ENCODE assay signal across 30 mouse cellular contexts in genomic region chr4:131812458-131812857, GRCm38 (mm10). TPM values are rescaled to one million over a fixed set of nuclear protein-coding genes. Genes with fewer than 3 reads are reported as not detected.
A peak's percentile ranks its signal among the peaks of the same experiment; 100 is the strongest.
DNase-seq lines count a peak whose midpoint lies in the region; ATAC-seq and TF ChIP-seq lines count a peak whose summit lies in the region.
"Had no signal": no experiment of that assay in that cellular context is flagged by ENCODE, and none has a peak within 500 bp of the region (broad histone marks: within the 10 kb centered on the region; RNA-seq: fewer than 3 reads in every experiment).

No protein-coding gene starts in this region.

- no peak for TF ChIP-seq CTCF in kidney, postnatal 0 days (IDR thresholded peaks at IDR 0.05; ENCODE audit: low read depth)
- no peak for TF ChIP-seq CTCF in brain, embryonic 14.5 days (IDR thresholded peaks at IDR 0.05; ENCODE audit: borderline replicate concordance, extremely low read depth, insufficient read depth, insufficient read length)

- H3K27ac ChIP-seq in hindbrain, embryonic 13.5 days: peak overlapping the region; percentile 58
- H3K27ac ChIP-seq in hindbrain, embryonic 16.5 days (ENCODE audit: low read depth, low read length): no peak overlapping the region
- H3K27ac ChIP-seq in kidney, postnatal 0 days: 0 out of 2 replicates have a peak overlapping the region, but pooled peaks have one; percentile 8
- H3K27ac ChIP-seq: heart, embryonic 13.5 days; left cerebral cortex, adult 2 months; limb, embryonic 13.5 days; lung, embryonic 15.5 days; midbrain, embryonic 12.5 days; stomach, postnatal 0 days had no signal

- no peak for TF ChIP-seq POLR2A in brain, embryonic 14.5 days (IDR thresholded peaks at IDR 0.05; ENCODE audit: borderline replicate concordance, extremely low read depth, insufficient read depth, insufficient read length, poor library complexity, severe bottlenecking)

- WGBS in hindbrain, embryonic 13.5 days: 78% methylated on average over 11 of the region's 11 CpGs
- 74% methylated on average over 11 of the region's 11 CpGs for WGBS in hindbrain, embryonic 16.5 days
- 58% methylated on average over 11 of the region's 11 CpGs for WGBS in kidney, postnatal 0 days

- DNase-seq in kidney, postnatal 0 days (ENCODE audit: low spot score): peak; percentile 64
- no peak for DNase-seq in kidney, adult 9 months
- DNase-seq in brain, adult 2 months (ENCODE audit: low read depth, low spot score): peak; percentile 55
- DNase-seq in brain, embryonic 14.5 days (ENCODE audit: low read depth): peak; percentile 42
- no peak for DNase-seq in adrenal gland, postnatal 10 days
- DNase-seq: adrenal gland, postnatal 36 days; B cell, adult 2 months; cerebellum, adult 9-10 months; cerebellum, postnatal 36 days; gastrocnemius, postnatal 10 days; heart, postnatal 10 days; kidney, adult 11 months; kidney, postnatal 14 days; lung, postnatal 36 days; right cerebral cortex, postnatal 4 days; thymus, adult 18-20 months; thymus, postnatal 25 days had no signal

- no peak overlapping the region for H3K9ac ChIP-seq in hindbrain, embryonic 13.5 days
- no peak overlapping the region for H3K9ac ChIP-seq in hindbrain, embryonic 16.5 days (ENCODE audit: low read depth, low read length)
- H3K9ac ChIP-seq in kidney, postnatal 0 days (ENCODE audit: low read depth, low read length): no peak overlapping the region
- H3K9ac ChIP-seq: heart, embryonic 13.5 days; limb, embryonic 13.5 days; lung, embryonic 15.5 days; midbrain, embryonic 12.5 days had no signal

- H3K4me1 ChIP-seq in hindbrain, embryonic 13.5 days (replicated peaks): peaks cover 3% of the 10 kb centered on the region; the same call in 1 of the 2 replicates
- no peaks in the 10 kb centered on the region for H3K4me1 ChIP-seq in hindbrain, embryonic 16.5 days (ENCODE audit: control insufficient read depth, insufficient read depth, low read depth, low read length)
- no peaks in the 10 kb centered on the region for H3K4me1 ChIP-seq in kidney, postnatal 0 days (replicated peaks; ENCODE audit: insufficient read depth, low read length)
- H3K4me1 ChIP-seq: heart, embryonic 13.5 days; limb, embryonic 13.5 days; megakaryocyte, embryonic 14.5 days; midbrain, embryonic 12.5 days had no signal

- no peaks in the 10 kb centered on the region for H3K9me3 ChIP-seq in hindbrain, embryonic 13.5 days
- H3K9me3 ChIP-seq in hindbrain, embryonic 16.5 days (ENCODE audit: control insufficient read depth, low read length): no peaks in the 10 kb centered on the region
- no peaks in the 10 kb centered on the region for H3K9me3 ChIP-seq in kidney, postnatal 0 days (replicated peaks; ENCODE audit: low read length)
- H3K9me3 ChIP-seq: heart, embryonic 13.5 days; limb, embryonic 13.5 days; lung, embryonic 15.5 days; megakaryocyte, embryonic 14.5 days; midbrain, embryonic 12.5 days had no signal

- H3K36me3 ChIP-seq in hindbrain, embryonic 13.5 days: no peaks in the 10 kb centered on the region
- no peaks in the 10 kb centered on the region for H3K36me3 ChIP-seq in hindbrain, embryonic 16.5 days (ENCODE audit: control insufficient read depth, insufficient read depth, low read length)
- no peaks in the 10 kb centered on the region for H3K36me3 ChIP-seq in kidney, postnatal 0 days (ENCODE audit: insufficient read depth, low read length)
- H3K36me3 ChIP-seq: heart, embryonic 13.5 days; limb, embryonic 13.5 days; lung, embryonic 15.5 days; midbrain, embryonic 12.5 days had no signal

- H3K4me3 ChIP-seq in hindbrain, embryonic 13.5 days: no peak overlapping the region
- H3K4me3 ChIP-seq in hindbrain, embryonic 16.5 days (ENCODE audit: low read length): no peak overlapping the region
- H3K4me3 ChIP-seq in kidney, postnatal 0 days (replicated peaks; ENCODE audit: low read depth, low read length): no peak overlapping the region
- H3K4me3 ChIP-seq: heart, embryonic 13.5 days; left cerebral cortex, adult 2 months; limb, embryonic 13.5 days; lung, embryonic 15.5 days; megakaryocyte, embryonic 14.5 days; midbrain, embryonic 12.5 days had no signal

- no peaks in the 10 kb centered on the region for H3K27me3 ChIP-seq in hindbrain, embryonic 13.5 days
- H3K27me3 ChIP-seq in hindbrain, embryonic 16.5 days (replicated peaks; ENCODE audit: control insufficient read depth, insufficient read depth, low read length): no peaks in the 10 kb centered on the region
- H3K27me3 ChIP-seq in kidney, postnatal 0 days (ENCODE audit: insufficient read depth, low read length): no peaks in the 10 kb centered on the region
- H3K27me3 ChIP-seq: heart, embryonic 13.5 days; limb, embryonic 13.5 days; lung, embryonic 15.5 days; midbrain, embryonic 12.5 days had no signal

- H3K4me2 ChIP-seq in hindbrain, embryonic 13.5 days: no peak overlapping the region
- H3K4me2 ChIP-seq in hindbrain, embryonic 16.5 days (ENCODE audit: low read length): no peak overlapping the region
- H3K4me2 ChIP-seq in kidney, postnatal 0 days (ENCODE audit: low read length): no peak overlapping the region
- H3K4me2 ChIP-seq: heart, embryonic 13.5 days; limb, embryonic 13.5 days; liver, embryonic 11.5 days; lung, embryonic 15.5 days; midbrain, embryonic 12.5 days had no signal

- no peak for ATAC-seq in hindbrain, embryonic 13.5 days (ENCODE audit: low FRiP score)
- no peak for ATAC-seq in hindbrain, embryonic 16.5 days
- no peak for ATAC-seq in kidney, postnatal 0 days (replicated peaks; ENCODE audit: low FRiP score, low read depth)
- ATAC-seq: inflammation-experienced regulatory T-cells, adult 6 months had no signal

RNA-seq across cellular contexts. Expression of gene Ptpru, which starts 25.6 kb away (rescaled TPM):
- 13.2 and 18.6 TPM in 2 replicates for polyA plus RNA-seq in hindbrain, embryonic 13.5 days (2015; fragmentation: Nextera tagmentation; extraction: Ambion mirVana)
- polyA plus RNA-seq in hindbrain, embryonic 16.5 days (2015; fragmentation: Nextera tagmentation; extraction: Ambion mirVana): 25.0 and 25.2 TPM in 2 replicates
- polyA plus RNA-seq in kidney, postnatal 0 days (2015; fragmentation: Nextera tagmentation; extraction: Ambion mirVana): 27.5 and 31.8 TPM in 2 replicates
- 35.7 and 37.2 TPM in 2 replicates for polyA plus RNA-seq in brain, embryonic 14.5 days (2012; rRNA removed)
- total RNA-seq in adrenal gland, postnatal 10 days (2021): 10 to 100 TPM; 27.0 to 33.8 TPM
- total RNA-seq: monocyte, adult 5-6 weeks; neutrophil, adult 5-6 weeks had no signal
- polyA plus RNA-seq: inflammation-experienced regulatory T-cells, adult 6 months had no signal

RNA-seq across cellular contexts. Expression of gene Mecr, which starts 30.8 kb away (rescaled TPM):
- 36.9 and 38.5 TPM in 2 replicates for polyA plus RNA-seq in hindbrain, embryonic 13.5 days (2015; fragmentation: Nextera tagmentation; extraction: Ambion mirVana)
- polyA plus RNA-seq in hindbrain, embryonic 16.5 days (2015; fragmentation: Nextera tagmentation; extraction: Ambion mirVana): 36.3 and 41.1 TPM in 2 replicates
- 43.0 and 45.4 TPM in 2 replicates for polyA plus RNA-seq in kidney, postnatal 0 days (2015; fragmentation: Nextera tagmentation; extraction: Ambion mirVana)
- polyA plus RNA-seq in brain, embryonic 14.5 days (2012; rRNA removed): 28.8 and 34.4 TPM in 2 replicates
- 100 to 1,000 TPM; 144 to 154 TPM for total RNA-seq in adrenal gland, postnatal 10 days (2021)

Comparison
In these comparisons a context has a peak if more than half of its experiments do, and no peak if none do; other contexts are left out.
1. DNase-seq: peak in kidney, postnatal 0 days (single experiment), brain, adult 2 months (single experiment) and brain, embryonic 14.5 days (single experiment); none in kidney, adult 9 months (single experiment) and adrenal gland, postnatal 10 days (single experiment).